Mouse (Mus musculus): Measurements from ENCODE around the gene Tcf19.
A peak's percentile ranks its signal among the peaks of the same experiment; 100 is the strongest.

Tcf19 gene

DNA sequence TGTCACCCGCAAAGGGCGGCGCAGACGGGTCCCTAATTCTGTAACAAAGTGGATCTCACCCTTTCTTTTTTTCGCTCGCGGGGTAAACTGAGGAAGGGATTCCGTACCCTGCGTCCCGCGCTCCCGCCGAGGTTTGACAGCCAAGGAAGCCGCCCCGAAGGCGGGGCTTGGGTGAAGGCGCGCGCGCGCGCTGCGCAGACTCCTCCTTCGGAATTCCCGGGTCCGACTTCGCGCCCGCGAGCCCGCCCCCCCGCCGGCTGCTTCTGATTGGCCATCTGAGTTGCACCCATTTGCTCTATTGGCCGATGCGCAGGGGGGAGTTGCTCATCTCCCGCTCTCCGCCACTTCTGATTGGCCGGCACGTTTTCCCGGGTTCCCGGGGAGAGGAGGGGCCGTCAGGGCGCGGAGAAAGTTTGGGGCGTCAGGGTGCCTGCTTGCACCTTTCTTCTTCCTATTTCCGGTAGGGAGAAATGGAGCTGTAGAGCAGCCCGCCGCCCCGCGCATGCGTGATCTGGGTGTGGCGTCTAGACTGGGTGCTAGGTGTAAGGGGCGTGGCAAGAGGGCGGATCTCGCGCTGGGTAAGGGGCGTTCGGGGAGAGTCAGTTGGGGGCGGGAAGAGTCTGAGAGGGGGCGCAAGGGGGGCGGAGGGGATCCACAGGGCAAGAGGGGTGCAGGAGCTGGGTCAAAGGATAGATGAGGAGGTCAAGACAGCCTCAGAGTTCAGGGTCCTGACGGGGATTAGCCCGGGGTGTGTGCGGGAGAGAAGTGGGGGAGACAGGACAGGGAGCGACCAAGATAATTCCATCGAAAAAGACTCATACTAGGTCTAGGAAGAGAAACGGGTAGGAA lies at the start of gene Tcf19, which contains the start of gene Cchcr1:
Tcf19 (minus strand) TSS at position 173 of the 849 bp plus-strand sequence.
Cchcr1 (plus strand) TSS at position 449 of the 849 bp plus-strand sequence.
- DNase-seq (ENCODE audit: low spot score in 2 of 2): peak; percentile 95 to 98

DNA sequence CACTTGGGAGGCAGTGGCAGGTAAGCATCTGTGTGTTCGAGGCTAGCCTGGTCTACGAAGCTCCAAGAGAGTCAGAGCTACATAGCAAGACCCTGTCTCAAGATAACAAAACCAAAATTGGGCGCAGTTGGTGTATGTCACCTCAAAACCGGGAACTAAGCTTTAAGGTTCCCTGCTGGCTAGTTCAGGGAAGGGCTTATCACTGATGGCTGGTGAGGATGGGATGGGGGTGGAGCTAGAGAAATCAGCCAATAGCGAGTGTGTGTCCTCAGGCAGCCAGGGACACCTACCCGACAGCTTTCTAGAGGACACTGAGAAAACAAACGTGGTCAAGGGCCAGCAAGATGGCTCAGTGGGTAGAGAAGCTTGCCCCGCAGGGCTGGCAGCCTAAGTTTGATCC lies 41.6 kb upstream of the Tcf19 start:
- DNase-seq (ENCODE audit: low spot score in 2 of 2): no peak

DNA sequence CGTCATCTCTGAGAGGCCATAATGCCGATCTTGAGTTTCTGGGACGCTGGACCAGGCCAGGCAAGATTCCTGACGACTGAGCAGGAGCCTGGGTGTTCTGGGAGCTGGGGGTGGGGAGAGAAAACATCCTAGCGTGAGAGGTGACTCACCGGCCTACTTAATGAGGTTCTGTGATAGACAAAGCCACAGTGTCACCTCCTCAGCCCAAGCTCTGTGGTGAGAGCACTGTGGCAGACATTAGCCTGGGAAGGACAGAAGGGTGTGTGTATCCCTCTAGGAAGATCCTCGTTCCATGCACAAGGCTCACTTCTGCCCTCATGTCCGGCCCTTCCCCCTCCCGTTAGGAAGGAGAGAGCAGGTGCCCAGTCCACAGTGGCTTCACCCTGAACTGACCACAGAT lies 40.7 kb upstream of the Tcf19 start:
- DNase-seq (ENCODE audit: low spot score in 2 of 2): peak in 1 of 2 experiments; percentile 26

DNA sequence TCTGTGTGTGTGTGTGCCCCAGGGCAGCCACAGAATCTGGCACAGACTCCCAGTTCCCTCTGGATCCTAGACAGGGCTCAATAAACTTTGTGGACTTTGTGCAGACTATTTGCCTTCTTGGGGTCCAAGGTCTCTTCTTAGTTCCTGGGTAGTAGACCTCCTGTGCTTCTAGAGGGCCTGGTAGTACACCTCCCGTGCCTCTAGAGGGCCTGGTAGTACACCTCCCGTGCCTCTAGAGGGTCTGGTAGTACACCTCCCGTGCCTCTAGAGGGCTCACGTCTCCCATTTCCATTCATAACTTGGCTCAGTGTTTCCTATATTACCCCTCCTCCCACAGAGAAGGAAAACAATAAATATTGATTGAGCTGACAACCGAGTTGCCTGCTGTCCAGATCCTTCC lies 40.2 kb upstream of the Tcf19 start:
- DNase-seq (ENCODE audit: low spot score in 2 of 2): peak; percentile 26 to 55

DNA sequence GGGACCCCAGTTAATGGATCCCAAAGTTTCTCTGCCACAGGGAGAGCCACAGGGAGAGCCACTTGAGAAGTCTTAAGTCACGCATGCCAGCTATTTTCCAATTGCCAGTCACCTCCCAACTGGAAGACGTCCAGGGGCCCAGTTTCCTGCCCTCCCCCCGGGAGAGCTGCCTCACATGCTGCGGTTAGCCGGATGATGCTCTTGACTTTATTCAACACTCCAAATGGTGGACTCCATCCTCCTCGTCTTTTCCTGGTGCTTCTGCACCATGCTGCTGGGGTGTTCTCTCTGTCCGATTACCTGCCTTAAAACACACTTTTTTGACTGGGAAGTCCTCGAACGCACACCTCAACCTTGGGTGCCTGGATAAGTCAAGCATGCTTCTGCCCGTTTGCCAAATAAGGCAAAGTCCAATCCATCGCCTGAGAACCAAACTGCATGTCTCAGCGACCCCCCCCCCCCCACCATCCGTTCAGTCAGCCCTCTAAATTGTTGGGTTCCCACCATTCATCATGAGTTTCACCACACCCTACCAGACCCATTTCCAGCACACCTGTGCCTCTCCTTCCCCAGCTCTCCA lies 39.7 kb upstream of the Tcf19 start:
- DNase-seq (ENCODE audit: low spot score in 2 of 2): no peak

DNA sequence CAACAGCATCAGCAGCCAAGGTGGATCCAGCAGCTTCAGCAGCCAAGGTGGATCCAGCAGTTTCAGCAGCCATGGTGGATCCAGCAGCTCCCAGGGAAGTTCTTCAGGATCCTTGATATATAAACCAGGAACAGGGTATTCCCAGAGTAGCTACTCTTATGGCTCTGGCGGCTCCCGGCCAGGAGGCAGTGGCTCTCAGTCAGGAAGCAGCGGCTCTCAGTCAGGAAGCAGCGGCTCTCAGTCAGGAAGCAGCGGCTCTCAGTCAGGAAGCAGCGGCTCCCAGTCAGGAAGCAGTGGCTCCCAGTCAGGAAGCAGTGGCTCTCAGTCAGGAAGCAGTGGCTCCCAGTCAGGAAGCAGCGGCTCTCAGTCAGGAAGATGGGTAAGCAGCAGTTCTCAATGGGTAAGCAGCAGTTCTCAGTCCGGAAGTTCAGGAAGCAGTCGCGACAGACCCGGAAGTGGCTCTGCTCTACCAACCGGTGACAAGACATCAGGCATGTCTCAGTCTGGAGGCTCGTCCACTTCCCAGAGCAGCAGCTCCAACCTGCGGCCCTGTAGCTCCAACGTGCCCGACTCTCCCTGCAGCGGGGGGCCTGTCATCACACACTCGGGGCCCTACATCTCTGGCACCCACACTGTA lies 38.3 kb upstream of the Tcf19 start:
- no peak for DNase-seq (ENCODE audit: low spot score in 2 of 2)

DNA sequence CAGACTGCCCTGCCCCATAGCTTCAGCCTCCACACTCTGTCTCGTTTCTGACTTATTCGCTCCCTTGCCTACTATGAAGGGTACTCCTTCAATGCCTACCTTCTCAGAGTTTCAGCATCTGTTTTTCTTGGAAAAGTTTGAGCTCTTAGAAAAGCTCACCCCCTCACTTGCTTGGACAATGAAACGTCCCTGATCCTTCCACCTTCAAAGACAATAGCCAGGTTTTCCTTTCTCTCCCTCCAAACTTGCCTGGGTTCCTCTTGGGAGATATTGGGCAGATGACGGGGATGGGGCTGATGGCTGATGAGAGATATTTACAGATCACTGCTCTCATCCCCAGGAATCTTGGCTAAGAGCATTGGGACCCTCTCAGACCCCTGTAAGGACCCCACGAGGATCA lies 37.7 kb upstream of the Tcf19 start:
- DNase-seq (ENCODE audit: low spot score in 2 of 2): no peak

DNA sequence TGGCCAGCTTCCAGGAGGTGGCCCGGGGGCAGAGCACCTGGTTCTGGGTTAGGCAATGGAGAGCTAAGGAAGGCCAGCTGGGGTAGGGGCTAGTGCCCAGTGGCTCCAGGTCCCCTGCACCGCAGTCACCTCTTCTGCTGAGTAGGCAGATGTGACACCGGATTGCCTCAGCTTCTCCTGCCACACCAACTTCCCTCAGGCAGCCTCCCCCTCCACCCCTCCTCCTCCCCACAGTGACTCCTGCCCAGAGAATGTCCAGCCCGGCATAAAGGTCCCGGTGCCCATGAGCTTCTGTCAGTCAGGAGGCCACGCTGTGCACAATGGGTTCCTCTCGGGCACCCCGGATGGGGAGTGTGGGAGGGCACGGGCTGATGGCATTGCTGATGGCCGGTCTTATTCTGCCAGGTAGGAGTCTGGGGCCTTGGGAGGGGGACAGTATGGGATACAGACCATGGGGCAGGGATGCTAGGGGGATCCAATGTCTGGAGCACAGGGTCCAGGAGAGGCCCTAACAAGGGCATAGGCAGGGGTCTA lies 35.3 kb upstream of the Tcf19 start, which contains the start of gene Cdsn:
Cdsn (plus strand) TSS at position 248 of the 534 bp plus-strand sequence.
- no peak for DNase-seq (ENCODE audit: low spot score in 2 of 2)

DNA sequence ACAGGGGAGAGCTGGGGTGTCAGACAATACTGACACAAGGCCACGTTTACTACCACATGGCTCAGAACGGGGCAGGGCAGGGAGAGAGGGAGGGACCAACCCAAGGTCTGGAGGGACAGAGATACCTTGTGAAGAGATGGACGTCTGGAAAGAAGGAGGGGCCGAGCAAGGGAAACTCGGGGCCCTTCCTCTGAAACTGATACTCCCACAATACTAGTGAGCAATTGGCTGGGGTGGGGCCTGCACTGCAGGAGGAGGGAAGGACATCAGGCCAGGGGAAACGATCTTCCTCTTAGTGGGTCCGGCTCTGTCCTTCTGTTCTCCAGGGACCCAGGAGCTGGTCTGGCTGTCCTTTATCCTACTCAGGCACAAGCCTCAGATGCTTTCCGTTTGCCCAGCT lies 34.2 kb upstream of the Tcf19 start:
- DNase-seq (ENCODE audit: low spot score in 2 of 2): no peak

DNA sequence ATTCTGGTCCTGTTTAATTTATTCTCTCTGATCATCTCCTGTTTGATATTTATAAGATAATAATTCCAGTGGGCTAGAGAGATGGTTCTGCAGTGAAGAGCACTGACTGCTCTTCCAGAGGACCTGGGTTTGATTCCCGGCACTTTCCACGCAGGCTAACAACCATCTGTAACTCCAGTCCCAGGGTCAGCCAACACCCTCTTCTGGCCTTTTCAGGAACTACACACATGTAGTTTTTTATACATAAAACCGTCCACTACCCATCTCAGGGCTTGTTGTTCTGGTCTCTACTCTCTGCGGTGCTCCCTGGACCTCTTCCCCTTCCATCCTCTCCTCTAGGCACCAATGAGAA lies 33.5 kb upstream of the Tcf19 start:
- DNase-seq (ENCODE audit: low spot score in 2 of 2): no peak

DNA sequence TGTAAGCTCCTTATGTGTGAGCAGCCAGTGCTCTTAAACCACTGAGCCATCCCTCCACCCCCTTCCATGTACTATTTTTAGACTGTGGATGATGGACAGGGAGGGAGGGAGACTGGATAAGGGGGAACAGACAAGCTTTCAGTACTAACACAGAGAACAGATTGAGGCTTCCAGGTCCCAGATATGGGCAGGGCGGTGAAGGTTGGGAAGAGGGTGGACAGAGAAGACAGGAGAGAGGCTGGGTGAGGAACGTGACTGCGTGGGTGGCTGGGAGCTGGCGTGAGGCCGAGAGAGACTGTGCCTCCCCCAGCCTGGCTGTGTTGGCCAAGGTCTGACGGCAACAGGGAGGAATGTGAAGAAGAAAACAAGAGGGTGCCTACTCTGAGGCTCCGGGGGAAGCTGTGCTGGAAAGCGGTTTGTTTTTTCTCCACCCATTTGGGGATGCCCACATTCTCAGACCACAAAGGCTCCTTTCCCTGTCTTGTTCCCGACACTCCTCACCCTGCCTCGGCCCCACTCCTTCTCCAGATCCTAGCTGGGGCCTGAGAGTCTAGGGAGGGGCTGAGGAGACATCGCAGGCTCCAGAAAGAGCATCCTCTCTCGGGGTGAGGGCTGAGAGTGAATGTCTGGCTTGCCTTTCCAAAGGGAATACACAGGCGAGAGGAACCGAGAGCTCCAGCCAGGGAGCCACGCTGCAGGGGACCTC lies 33.0 kb upstream of the Tcf19 start:
- peak; percentile 61 to 84 for DNase-seq (ENCODE audit: low spot score in 2 of 2)

DNA sequence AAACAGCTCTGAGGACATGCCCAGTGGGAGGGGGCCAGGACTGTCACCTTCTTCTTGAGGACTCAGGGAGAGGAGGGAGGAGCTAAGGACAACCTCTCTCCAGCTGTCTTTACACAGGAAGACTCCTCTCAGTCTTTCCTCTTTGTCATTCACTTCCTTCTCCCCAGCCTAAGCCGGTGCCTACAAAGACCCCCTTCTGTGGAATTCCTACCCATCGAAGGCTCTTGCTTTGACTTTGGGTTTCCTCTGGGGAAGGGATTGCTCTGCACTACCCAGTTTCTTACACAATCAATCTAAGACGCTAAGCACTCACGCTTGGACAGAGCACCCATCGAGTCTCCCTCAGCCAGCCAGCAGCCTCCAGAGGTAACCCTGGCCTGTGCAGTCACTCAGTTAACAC lies 32.0 kb upstream of the Tcf19 start:
- no peak for DNase-seq (ENCODE audit: low spot score in 2 of 2)

DNA sequence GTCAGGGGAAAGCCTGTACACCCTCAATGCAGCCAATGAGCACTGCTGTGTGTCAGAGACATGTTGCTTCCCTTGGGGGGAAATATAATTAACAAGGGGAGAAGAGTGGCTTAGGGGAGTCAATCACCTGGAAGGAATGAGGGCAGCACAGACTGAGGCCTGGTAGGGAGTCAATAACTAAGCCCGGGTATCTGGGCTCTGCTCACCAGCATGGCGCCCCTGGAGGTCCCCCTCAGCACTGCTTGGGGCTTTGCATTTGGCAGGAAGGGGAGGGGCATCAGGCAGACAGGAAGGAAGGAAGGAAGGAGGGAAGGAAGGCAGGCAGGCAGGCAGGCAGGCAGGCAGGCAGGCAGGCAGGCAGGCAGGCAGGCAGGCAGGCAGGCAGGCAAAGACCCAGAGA lies 30.8 kb upstream of the Tcf19 start:
- no peak for DNase-seq (ENCODE audit: low spot score in 2 of 2)

DNA sequence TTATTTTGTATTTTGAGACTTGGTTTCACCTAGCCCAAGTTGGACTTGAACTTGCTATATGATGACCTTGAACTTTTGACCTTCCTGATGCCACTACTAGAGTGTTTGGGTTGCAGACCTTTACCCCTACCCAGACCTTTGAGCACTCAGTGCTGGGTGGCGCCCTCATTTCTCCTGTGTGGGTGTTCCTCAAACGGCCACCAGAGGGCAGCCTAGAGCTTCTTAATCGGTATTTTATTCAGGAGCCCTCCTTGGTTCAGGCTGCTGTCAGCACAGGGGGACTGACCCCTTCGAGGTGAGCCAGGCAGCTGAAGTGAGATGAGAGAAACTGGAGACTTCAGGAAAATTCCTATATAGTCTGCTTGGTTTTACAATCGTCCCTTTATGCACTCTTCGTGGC lies 28.1 kb upstream of the Tcf19 start:
- DNase-seq (ENCODE audit: low spot score in 2 of 2): peak; percentile 32 to 40

DNA sequence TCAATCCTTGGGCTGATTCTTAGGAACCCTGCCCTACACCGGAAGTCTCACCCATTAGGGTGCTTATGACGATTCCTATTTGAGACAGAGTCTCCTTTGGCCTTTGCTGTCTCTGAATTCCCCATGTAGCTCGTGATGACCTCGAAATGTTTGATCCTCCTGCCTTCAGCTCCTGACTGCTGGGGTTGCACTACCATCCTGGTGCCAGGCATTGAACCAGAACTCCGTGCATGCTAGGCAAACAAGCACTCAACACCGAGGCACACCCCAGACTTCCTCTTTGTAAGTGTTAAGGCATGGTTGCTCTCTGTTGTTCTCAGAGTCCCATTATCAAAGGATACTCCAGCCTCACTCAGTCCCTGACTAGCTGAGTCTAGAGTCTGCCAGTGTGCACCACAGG lies 27.4 kb upstream of the Tcf19 start:
- DNase-seq (ENCODE audit: low spot score in 2 of 2): no peak

DNA sequence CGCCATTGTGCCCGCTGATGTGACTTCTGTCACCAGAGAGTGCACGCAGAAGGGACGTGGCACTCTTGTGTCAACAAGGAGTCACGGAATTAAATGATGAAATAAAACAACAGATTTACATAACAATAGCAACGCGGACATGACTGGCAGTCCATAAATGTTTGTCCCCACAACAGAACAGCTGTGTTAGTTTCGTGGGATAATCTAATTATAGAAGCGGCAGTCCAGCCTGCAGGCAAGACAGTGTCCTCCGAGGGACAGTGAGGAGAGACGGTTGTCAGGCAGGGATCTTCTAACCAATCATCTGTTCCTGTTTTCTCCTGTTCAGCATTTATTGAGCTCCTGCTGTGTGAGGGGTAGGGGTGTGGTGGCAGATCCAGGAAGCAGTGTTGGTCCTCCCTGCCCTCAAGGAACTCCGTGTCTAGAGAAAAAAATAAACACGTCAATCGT lies 26.8 kb upstream of the Tcf19 start:
- no peak for DNase-seq (ENCODE audit: low spot score in 2 of 2)

DNA sequence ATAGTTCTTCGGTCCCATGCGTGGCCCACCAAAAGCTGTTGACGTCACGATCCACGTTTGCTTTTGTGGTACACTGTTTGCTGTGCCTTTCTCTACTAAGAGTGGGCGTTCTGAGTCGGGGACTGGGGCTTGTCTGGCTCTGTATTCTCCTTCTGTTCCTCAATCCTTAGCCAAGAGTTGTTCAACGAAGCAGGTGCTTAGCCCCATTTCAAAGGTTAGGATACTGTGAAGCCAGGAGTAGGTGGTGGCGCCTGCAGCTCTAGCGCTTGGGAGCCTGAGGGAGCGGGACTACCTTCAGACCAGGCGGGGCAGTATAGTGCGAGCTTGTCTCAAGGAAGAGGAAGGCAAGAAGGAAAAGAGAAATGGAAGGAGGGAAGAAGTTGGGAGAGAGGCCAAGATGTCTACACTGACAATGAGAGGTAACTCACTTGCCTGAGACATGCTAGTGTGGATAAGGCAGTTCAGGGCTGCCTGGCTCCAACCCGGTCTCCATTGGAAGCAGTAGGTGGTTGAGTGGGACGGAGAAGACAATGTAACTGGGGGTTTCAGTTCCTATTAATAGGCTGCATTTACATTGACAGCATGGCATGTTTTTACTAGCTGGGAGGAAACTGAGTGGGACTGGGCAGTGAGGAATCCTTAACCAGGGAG lies 26.3 kb upstream of the Tcf19 start:
- DNase-seq (ENCODE audit: low spot score in 2 of 2): no peak

DNA sequence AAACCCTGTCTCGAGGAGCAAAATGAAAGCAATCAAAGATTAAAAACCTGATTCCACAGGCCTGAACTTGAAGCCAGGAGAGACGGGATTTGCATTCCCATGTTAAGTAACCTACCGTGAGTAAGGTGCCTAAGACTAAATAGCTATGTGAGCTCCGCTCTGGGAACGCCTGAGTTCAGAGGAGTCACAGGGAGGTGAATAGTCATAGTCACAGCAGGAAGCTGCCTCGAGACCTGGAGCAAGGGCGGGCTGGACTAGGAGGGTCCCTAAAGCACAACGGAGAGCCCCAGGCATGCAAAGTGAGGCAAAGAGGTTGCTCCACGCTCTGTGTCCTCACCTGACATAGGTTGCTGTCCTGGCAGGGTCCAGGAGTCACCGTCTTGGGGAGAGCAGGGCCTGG lies 22.9 kb upstream of the Tcf19 start:
- no peak for DNase-seq (ENCODE audit: low spot score in 2 of 2)

DNA sequence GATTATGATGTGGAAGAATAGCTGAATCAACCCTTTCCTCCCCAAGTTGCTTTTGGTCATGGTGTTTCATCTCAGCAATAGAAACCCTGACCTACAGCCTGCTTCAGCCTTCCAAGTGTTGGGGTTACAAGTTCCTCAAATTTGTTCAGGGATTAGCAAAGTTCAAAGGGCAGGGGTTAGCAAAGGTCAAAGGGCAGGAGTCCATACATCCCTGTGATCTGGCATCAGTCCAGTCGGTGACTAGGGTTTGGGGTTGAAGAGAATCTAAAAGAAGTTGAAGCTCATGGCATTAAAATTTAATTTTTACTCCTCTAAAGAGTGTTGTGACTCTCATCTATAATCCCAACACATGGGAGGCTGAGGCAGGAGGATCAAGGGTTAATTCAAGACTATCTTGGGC lies 21.9 kb upstream of the Tcf19 start:
- DNase-seq (ENCODE audit: low spot score in 2 of 2): no peak

DNA sequence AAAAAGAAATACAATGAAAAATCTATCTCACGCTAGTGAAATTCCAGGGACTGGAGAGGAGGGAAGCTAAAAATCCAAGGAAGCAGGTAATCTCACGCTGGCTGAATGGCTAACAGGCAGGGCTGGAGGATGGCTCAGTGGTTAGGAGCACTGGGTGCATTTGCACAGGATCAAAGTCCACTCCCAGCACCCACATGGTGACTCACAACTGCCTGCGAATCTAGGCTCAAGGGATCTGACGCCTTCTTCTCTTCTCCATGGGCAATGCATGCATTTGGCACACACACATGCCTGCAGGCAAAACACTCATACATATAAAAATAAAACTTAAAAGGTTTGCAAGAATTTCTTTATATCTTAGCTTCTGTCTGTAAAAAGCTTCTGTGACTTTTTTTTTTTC lies 20.8 kb upstream of the Tcf19 start:
- no peak for DNase-seq (ENCODE audit: low spot score in 2 of 2)

DNA sequence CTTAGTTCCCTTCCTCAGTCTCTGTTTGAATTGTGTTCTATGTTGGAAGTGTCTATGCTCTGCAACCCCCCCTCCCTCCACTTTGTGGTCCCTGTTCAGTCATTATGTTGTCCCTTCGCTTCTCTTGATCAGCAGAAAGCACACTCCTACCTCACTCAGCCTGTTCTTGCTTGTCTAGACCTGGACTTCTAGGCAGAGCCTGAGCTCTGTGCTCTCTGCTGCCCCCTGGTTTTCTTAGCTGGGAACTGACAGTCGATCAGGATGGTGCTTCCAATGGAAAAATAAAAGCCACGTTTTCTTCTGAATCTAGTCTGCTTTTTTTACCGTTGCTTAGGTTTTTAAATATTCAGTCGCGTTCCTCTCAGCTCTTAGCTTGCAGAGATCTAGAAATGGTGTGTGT lies 17.7 kb upstream of the Tcf19 start:
- DNase-seq (ENCODE audit: low spot score in 2 of 2): peak; percentile 62 to 76

Data from urinary bladder, postnatal 36 days (tissue).